Mouse (Mus musculus): Measurements from ENCODE around the gene Sbds.
"Not testable (repeated sequence)": the region's sequence is repeated elsewhere in the genome, so short reads cannot be mapped to it uniquely, and the experiment has no call there.

Sbds gene

GRCm38 (mm10) chr5:130255799-130256525 is 632 bp upstream of the Sbds start:
- DNase-seq (ENCODE audit: low read depth), result not testable (repeated sequence)

- no peak for DNase-seq (ENCODE audit: low read depth)
Measured at GRCm38 (mm10) chr5:130254164-130255016, 940 bp downstream of the Sbds start.

- no peak for DNase-seq (ENCODE audit: low read depth)
Measured at GRCm38 (mm10) chr5:130247823-130248222, 7.5 kb downstream of the Sbds start.

- no peak for DNase-seq (ENCODE audit: low read depth)
Measured at GRCm38 (mm10) chr5:130241426-130241825, 13.9 kb downstream of the Sbds start.

GRCm38 (mm10) chr5:130239856-130240255 is 15.5 kb downstream of the Sbds start:
- DNase-seq (ENCODE audit: low read depth), result no peak

- DNase-seq (ENCODE audit: low read depth), result no peak
Measured at GRCm38 (mm10) chr5:130239236-130239635, 16.1 kb downstream of the Sbds start.

- no peak for DNase-seq (ENCODE audit: low read depth)
Measured at GRCm38 (mm10) chr5:130236302-130236701, 19.0 kb downstream of the Sbds start.

GRCm38 (mm10) chr5:130228120-130228519 is 27.2 kb downstream of the Sbds start:
- no peak for DNase-seq (ENCODE audit: low read depth)

- no peak for DNase-seq (ENCODE audit: low read depth)
Measured at GRCm38 (mm10) chr5:130226790-130227189, 28.5 kb downstream of the Sbds start.

GRCm38 (mm10) chr5:130222146-130223004 is 33.0 kb downstream of the Sbds start:
- peak; percentile 84 for DNase-seq (ENCODE audit: low read depth)

GRCm38 (mm10) chr5:130221760-130222145 is 33.6 kb downstream of the Sbds start:
- DNase-seq (ENCODE audit: low read depth), result no peak

GRCm38 (mm10) chr5:130221316-130221715 is 34.0 kb downstream of the Sbds start:
- DNase-seq (ENCODE audit: low read depth), result no peak

GRCm38 (mm10) chr5:130218336-130218735 is 37.0 kb downstream of the Sbds start:
- no peak for DNase-seq (ENCODE audit: low read depth)

- no peak for DNase-seq (ENCODE audit: low read depth)
Measured at GRCm38 (mm10) chr5:130217406-130217805, 37.9 kb downstream of the Sbds start.

- no peak for DNase-seq (ENCODE audit: low read depth)
Measured at GRCm38 (mm10) chr5:130216781-130217180, 38.5 kb downstream of the Sbds start, which contains the start of gene Tmem248. Gene Tmem248, plus strand, starts transcription at chr5:130217081.

- DNase-seq (ENCODE audit: low read depth), result no peak
Measured at GRCm38 (mm10) chr5:130212956-130213355, 42.4 kb downstream of the Sbds start.

GRCm38 (mm10) chr5:130207299-130207698 is 48.0 kb downstream of the Sbds start:
- DNase-seq (ENCODE audit: low read depth), result no peak

- DNase-seq (ENCODE audit: low read depth), result no peak
Measured at GRCm38 (mm10) chr5:130205441-130206023, 49.8 kb downstream of the Sbds start.

GRCm38 (mm10) chr5:130204560-130204959 is 50.8 kb downstream of the Sbds start:
- DNase-seq (ENCODE audit: low read depth), result no peak

- no peak for DNase-seq (ENCODE audit: low read depth)
Measured at GRCm38 (mm10) chr5:130203948-130204347, 51.4 kb downstream of the Sbds start.

GRCm38 (mm10) chr5:130200233-130201029 is 54.9 kb downstream of the Sbds start:
- no peak for DNase-seq (ENCODE audit: low read depth)

Data from c-Kit-positive CD71-positive TER-119-negative erythroid progenitor cells, embryonic 14.5 days (primary cell).